13 mouse cellular contexts compared by ENCODE assay signal in the genomic region with DNA sequence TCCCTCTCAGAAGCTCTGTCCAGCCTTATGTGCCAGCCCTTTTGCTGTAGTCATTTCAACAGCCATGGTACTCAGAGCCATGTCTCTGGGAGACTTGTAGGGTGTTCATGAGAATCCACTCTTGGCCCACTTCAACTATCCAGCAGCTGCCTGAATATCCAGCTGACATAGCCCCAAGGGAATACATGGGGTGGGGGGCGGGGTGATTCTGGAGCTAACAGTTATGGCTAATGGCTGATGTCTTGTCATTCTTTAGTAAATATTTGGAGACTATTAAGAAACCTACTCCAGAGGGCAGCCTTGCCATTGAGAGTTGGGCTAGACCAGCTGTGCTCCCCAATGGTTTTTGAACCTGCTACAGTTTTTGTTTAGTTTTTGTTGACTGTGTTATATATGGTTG.
"Had no signal": no experiment of that assay in that cellular context is flagged by ENCODE, and none has a peak within 500 bp of the region (broad histone marks: within the 10 kb centered on the region; RNA-seq: fewer than 3 reads in every experiment).

No protein-coding gene starts in this region.

- H3K4me3 ChIP-seq: kidney, embryonic 15.5 days; limb, embryonic 13.5 days; midbrain, embryonic 12.5 days; stomach, embryonic 15.5 days had no signal

- H3K36me3 ChIP-seq: kidney, embryonic 15.5 days; limb, embryonic 13.5 days; midbrain, embryonic 12.5 days; stomach, embryonic 15.5 days had no signal

- ATAC-seq: midbrain, embryonic 16.5 days had no signal

- H3K4me1 ChIP-seq: kidney, embryonic 15.5 days; limb, embryonic 13.5 days; midbrain, embryonic 12.5 days; stomach, embryonic 15.5 days had no signal

- H3K9me3 ChIP-seq: kidney, embryonic 15.5 days; limb, embryonic 13.5 days; midbrain, embryonic 12.5 days; stomach, embryonic 15.5 days had no signal

- H3K27me3 ChIP-seq: kidney, embryonic 15.5 days; midbrain, embryonic 12.5 days; stomach, embryonic 15.5 days had no signal

- H3K27ac ChIP-seq: kidney, embryonic 15.5 days; limb, embryonic 13.5 days; liver, embryonic 14.5 days; midbrain, embryonic 12.5 days; stomach, embryonic 15.5 days had no signal

- DNase-seq: kidney, adult 2 months; kidney, postnatal 14 days; left cerebral cortex, postnatal 4 days; lung, adult 18-20 months; right cerebral cortex, postnatal 14 days; thymus, adult 2 months; thymus, postnatal 25 days had no signal
